Mouse (Mus musculus): ENCODE data around the gene Espl1.

- TF ChIP-seq CTCF (IDR thresholded peaks at IDR 0.05) (no peak), POLR2A (IDR thresholded peaks at IDR 0.05; ENCODE audit: insufficient read depth, low read depth, low read length) (no peak), EP300 (IDR thresholded peaks at IDR 0.05; ENCODE audit: insufficient read depth, low read depth, low read length) (no peak)
Measured at GRCm38 (mm10) chr15:102278726-102279091, 17.4 kb upstream of the Espl1 start.

Measured in heart, adult 2 months (tissue).